Mouse (Mus musculus): ENCODE measurements at regions not wholly inside any gene's neighbourhood (a gene's known extent, or its start where the extent isn't known, plus 50 kb on each side); places are given as distances from the start of the nearest gene placed in this dataset.

- Histone ChIP-seq H3K36me3 (replicated peaks) (no peaks in the 10 kb centered on the region), H3K9me3 (no peaks in the 10 kb centered on the region), H3K9ac (no peak overlapping the region), H3K27me3 (replicated peaks) (no peaks in the 10 kb centered on the region), H3K4me1 (no peaks in the 10 kb centered on the region), H3K27ac (no peak overlapping the region), H3K4me2 (no peak overlapping the region), H3K4me3 (no peak overlapping the region)
- no peak for ATAC-seq (replicated peaks)
- WGBS = 88% methylated on average over 5 of the region's 5 CpGs
Observed at GRCm38 (mm10) chr5:51397528-51397927, 170.0 kb downstream of the Ppargc1a start.

GRCm38 (mm10) chr5:51391319-51391718 is 176.2 kb downstream of the Ppargc1a start:
- WGBS = 82% methylated on average over 8 of the region's 8 CpGs
- Histone ChIP-seq H3K27ac (no peak overlapping the region), H3K27me3 (replicated peaks) (no peaks in the 10 kb centered on the region), H3K4me3 (no peak overlapping the region), H3K36me3 (replicated peaks) (no peaks in the 10 kb centered on the region), H3K9ac (no peak overlapping the region), H3K9me3 (no peaks in the 10 kb centered on the region), H3K4me2 (no peak overlapping the region), H3K4me1 (no peaks in the 10 kb centered on the region)
- no peak for ATAC-seq (replicated peaks)

GRCm38 (mm10) chr5:51387751-51388150 is 179.8 kb downstream of the Ppargc1a start:
- H3K36me3 ChIP-seq (replicated peaks) = no peaks in the 10 kb centered on the region
- H3K4me1 ChIP-seq = no peaks in the 10 kb centered on the region
- H3K9ac ChIP-seq = no peak overlapping the region
- no peaks in the 10 kb centered on the region for H3K9me3 ChIP-seq
- no peaks in the 10 kb centered on the region for H3K27me3 ChIP-seq (replicated peaks)
- WGBS = 65% methylated on average over 2 of the region's 2 CpGs
- H3K27ac ChIP-seq = no peak overlapping the region
- H3K4me3 ChIP-seq = no peak overlapping the region
- H3K4me2 ChIP-seq = no peak overlapping the region
- no peak for ATAC-seq (replicated peaks)

- no peak for ATAC-seq (replicated peaks)
- no peaks in the 10 kb centered on the region for H3K27me3 ChIP-seq (replicated peaks)
- H3K27ac ChIP-seq = no peak overlapping the region
- no peaks in the 10 kb centered on the region for H3K9me3 ChIP-seq
- H3K4me1 ChIP-seq = no peaks in the 10 kb centered on the region
- no peak overlapping the region for H3K4me3 ChIP-seq
- H3K4me2 ChIP-seq = no peak overlapping the region
- H3K9ac ChIP-seq = no peak overlapping the region
- H3K36me3 ChIP-seq (replicated peaks) = no peaks in the 10 kb centered on the region
- 86% methylated on average over 3 of the region's 3 CpGs for WGBS
Observed at GRCm38 (mm10) chr5:51386409-51386808, 181.1 kb downstream of the Ppargc1a start.

GRCm38 (mm10) chr5:51384278-51384677 is 183.2 kb downstream of the Ppargc1a start:
- H3K4me3 ChIP-seq = no peak overlapping the region
- no peak overlapping the region for H3K27ac ChIP-seq
- no peaks in the 10 kb centered on the region for H3K36me3 ChIP-seq (replicated peaks)
- H3K4me1 ChIP-seq = no peaks in the 10 kb centered on the region
- no peak overlapping the region for H3K9ac ChIP-seq
- no peaks in the 10 kb centered on the region for H3K9me3 ChIP-seq
- 87% methylated on average over 6 of the region's 6 CpGs for WGBS
- no peak overlapping the region for H3K4me2 ChIP-seq
- no peaks in the 10 kb centered on the region for H3K27me3 ChIP-seq (replicated peaks)
- ATAC-seq (replicated peaks) = no peak

GRCm38 (mm10) chr5:51359101-51359500 is 208.4 kb downstream of the Ppargc1a start:
- no peaks in the 10 kb centered on the region for H3K9me3 ChIP-seq
- H3K36me3 ChIP-seq (replicated peaks) = no peaks in the 10 kb centered on the region
- H3K27ac ChIP-seq = no peak overlapping the region
- H3K9ac ChIP-seq = no peak overlapping the region
- no peaks in the 10 kb centered on the region for H3K27me3 ChIP-seq (replicated peaks)
- H3K4me1 ChIP-seq = no peaks in the 10 kb centered on the region
- no peak for ATAC-seq (replicated peaks)
- no peak overlapping the region for H3K4me3 ChIP-seq
- 98% methylated on average over 1 of the region's 1 CpGs for WGBS
- no peak overlapping the region for H3K4me2 ChIP-seq

GRCm38 (mm10) chr5:51348256-51348655 is 219.3 kb downstream of the Ppargc1a start:
- ATAC-seq (replicated peaks) = no peak; the same call in 1 of the 2 replicates
- 87% methylated on average over 2 of the region's 2 CpGs for WGBS

GRCm38 (mm10) chr5:51329142-51329541 is 238.4 kb downstream of the Ppargc1a start:
- Histone ChIP-seq H3K4me3 (no peak overlapping the region), H3K27me3 (replicated peaks) (no peaks in the 10 kb centered on the region), H3K27ac (no peak overlapping the region), H3K36me3 (replicated peaks) (no peaks in the 10 kb centered on the region), H3K9me3 (no peaks in the 10 kb centered on the region), H3K4me1 (no peaks in the 10 kb centered on the region), H3K4me2 (no peak overlapping the region), H3K9ac (no peak overlapping the region)
- no peak for ATAC-seq (replicated peaks)
- WGBS = 92% methylated on average over 3 of the region's 3 CpGs

More at GRCm38 (mm10) chr5:51348256-51348655, 219.3 kb downstream of the Ppargc1a start:
- Histone ChIP-seq H3K9ac (no peak overlapping the region), H3K4me2 (no peak overlapping the region), H3K4me1 (no peaks in the 10 kb centered on the region), H3K4me3 (no peak overlapping the region), H3K27me3 (replicated peaks) (no peaks in the 10 kb centered on the region), H3K36me3 (replicated peaks) (no peaks in the 10 kb centered on the region), H3K27ac (no peak overlapping the region), H3K9me3 (no peaks in the 10 kb centered on the region)

- no peak for ATAC-seq (replicated peaks)
- H3K27ac ChIP-seq = no peak overlapping the region
- 63% methylated on average over 1 of the region's 1 CpGs for WGBS
- H3K4me3 ChIP-seq = no peak overlapping the region
- H3K9me3 ChIP-seq = no peaks in the 10 kb centered on the region
- H3K9ac ChIP-seq = no peak overlapping the region
- H3K4me2 ChIP-seq = no peak overlapping the region
- H3K4me1 ChIP-seq = no peaks in the 10 kb centered on the region
- no peaks in the 10 kb centered on the region for H3K36me3 ChIP-seq (replicated peaks)
- H3K27me3 ChIP-seq (replicated peaks) = no peaks in the 10 kb centered on the region
Observed at GRCm38 (mm10) chr5:51289191-51289590, 278.3 kb downstream of the Ppargc1a start.

GRCm38 (mm10) chr5:51288234-51288633 is 279.3 kb downstream of the Ppargc1a start:
- no peaks in the 10 kb centered on the region for H3K36me3 ChIP-seq (replicated peaks)
- no peak overlapping the region for H3K4me3 ChIP-seq
- ATAC-seq (replicated peaks) = no peak
- 86% methylated on average over 2 of the region's 2 CpGs for WGBS
- no peaks in the 10 kb centered on the region for H3K9me3 ChIP-seq
- H3K9ac ChIP-seq = no peak overlapping the region
- no peaks in the 10 kb centered on the region for H3K27me3 ChIP-seq (replicated peaks)
- no peak overlapping the region for H3K4me2 ChIP-seq
- no peak overlapping the region for H3K27ac ChIP-seq
- no peaks in the 10 kb centered on the region for H3K4me1 ChIP-seq

GRCm38 (mm10) chr5:51241156-51241555 is 326.4 kb downstream of the Ppargc1a start:
- no peak for ATAC-seq (replicated peaks)
- Histone ChIP-seq H3K9me3 (no peaks in the 10 kb centered on the region), H3K4me3 (no peak overlapping the region), H3K36me3 (replicated peaks) (no peaks in the 10 kb centered on the region), H3K27me3 (replicated peaks) (no peaks in the 10 kb centered on the region), H3K4me2 (no peak overlapping the region), H3K9ac (no peak overlapping the region), H3K4me1 (no peaks in the 10 kb centered on the region), H3K27ac (no peak overlapping the region)
- 75% methylated on average over 2 of the region's 2 CpGs for WGBS

- no peaks in the 10 kb centered on the region for H3K27me3 ChIP-seq (replicated peaks)
- no peaks in the 10 kb centered on the region for H3K36me3 ChIP-seq (replicated peaks)
- H3K4me1 ChIP-seq = no peaks in the 10 kb centered on the region
- H3K4me3 ChIP-seq = no peak overlapping the region
- no peak for ATAC-seq (replicated peaks)
- no peak overlapping the region for H3K4me2 ChIP-seq
- H3K9me3 ChIP-seq = no peaks in the 10 kb centered on the region
- H3K27ac ChIP-seq = no peak overlapping the region
- H3K9ac ChIP-seq = no peak overlapping the region
- WGBS = 67% methylated on average over 2 of the region's 2 CpGs
Observed at GRCm38 (mm10) chr5:51234004-51234355, 333.5 kb downstream of the Ppargc1a start.

GRCm38 (mm10) chr5:51233271-51234003 is 334.1 kb downstream of the Ppargc1a start:
- 49% methylated on average over 5 of the region's 5 CpGs for WGBS
- H3K4me1 ChIP-seq = no peaks in the 10 kb centered on the region

More at GRCm38 (mm10) chr5:51233271-51234003, 334.1 kb downstream of the Ppargc1a start:
- H3K27ac ChIP-seq = no peak overlapping the region
- no peaks in the 10 kb centered on the region for H3K27me3 ChIP-seq (replicated peaks)
- no peak overlapping the region for H3K4me2 ChIP-seq
- H3K4me3 ChIP-seq = no peak overlapping the region
- H3K9ac ChIP-seq = no peak overlapping the region
- H3K9me3 ChIP-seq = no peaks in the 10 kb centered on the region
- ATAC-seq (replicated peaks) = no peak
- H3K36me3 ChIP-seq (replicated peaks) = no peaks in the 10 kb centered on the region

All from midbrain, embryonic 15.5 days (tissue).